Mouse (Mus musculus) myocyte (in vitro differentiated cells): Measurements from ENCODE around the gene Pramef6. TPM values are rescaled to one million over a fixed set of nuclear protein-coding genes. Genes with fewer than 3 reads are reported as not detected.
"Not testable (repeated sequence)": the region's sequence is repeated elsewhere in the genome, so short reads cannot be mapped to it uniquely, and the experiment has no call there.

ENCODE experiments used
- H3K27me3 ChIP-seq: one replicate; pipeline ENCODE4 v1.6.1; 2011; ENCODE audit not compliant: control insufficient read depth, insufficient read depth, insufficient read length
- H3K36me3 ChIP-seq: one replicate; pipeline ENCODE4 v1.6.1; 2011; ENCODE audit not compliant: control insufficient read depth, insufficient read depth
- H3K4me2 ChIP-seq: one replicate; pipeline ENCODE4 v1.6.1; 2011; ENCODE audit warnings: low read depth, control low read depth
- H3K4me3 ChIP-seq: one replicate; pipeline ENCODE4 v1.5.1; 2011; ENCODE audit warnings: mild to moderate bottlenecking, control low read depth, moderate library complexity
- H3K79me2 ChIP-seq: one replicate; pipeline ENCODE4 v1.6.1; 2011; ENCODE audit not compliant: control insufficient read depth, insufficient read depth
- H3ac ChIP-seq: one replicate; pipeline ENCODE4 v1.6.1; 2011; ENCODE audit not compliant: control insufficient read depth, insufficient read length
- polyA plus RNA-seq: library from polyadenylated mRNA; unstranded; fragments of >200 nt; fragmentation: generic; extraction: Trizol; gene quantifications from one replicate; pipeline ENCODE4 v1.2.1, GENCODE M21; 2012; ENCODE audit warnings: missing spikeins

Pramef6 gene
- not detected for polyA plus RNA-seq

- H3K36me3 ChIP-seq, H3K79me2 ChIP-seq, H3ac ChIP-seq, H3K4me3 ChIP-seq, H3K27me3 ChIP-seq, H3K4me2 ChIP-seq: not testable (repeated sequence)
Observed at GRCm38 (mm10) chr4:143900280-143900679, at the start of gene Pramef6. Gene Pramef6, minus strand, starts transcription at chr4:143900380.

DNA sequence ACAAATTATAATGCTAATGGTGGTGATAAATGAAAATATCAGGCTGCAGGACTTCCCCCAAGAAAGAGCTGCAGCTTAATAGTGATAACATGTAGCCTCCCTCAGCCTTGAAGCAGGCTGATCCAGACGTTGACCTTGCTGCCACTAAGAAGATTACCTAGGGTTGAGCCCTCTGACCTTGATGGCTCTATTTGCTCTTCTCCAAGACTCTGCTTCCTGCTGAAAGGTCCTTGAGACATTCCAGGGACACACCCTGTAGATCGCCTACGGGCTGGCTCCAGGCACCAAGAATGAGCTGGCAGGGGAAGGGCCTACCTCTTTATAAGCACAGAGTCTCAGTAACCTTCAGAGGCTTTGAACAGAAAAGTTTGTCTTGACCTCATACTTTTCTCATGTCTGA, 5.8 kb downstream of the Pramef6 start:
- H3K79me2 ChIP-seq, H3K4me3 ChIP-seq, H3K4me2 ChIP-seq, H3ac ChIP-seq, H3K27me3 ChIP-seq, H3K36me3 ChIP-seq: not testable (repeated sequence)

DNA sequence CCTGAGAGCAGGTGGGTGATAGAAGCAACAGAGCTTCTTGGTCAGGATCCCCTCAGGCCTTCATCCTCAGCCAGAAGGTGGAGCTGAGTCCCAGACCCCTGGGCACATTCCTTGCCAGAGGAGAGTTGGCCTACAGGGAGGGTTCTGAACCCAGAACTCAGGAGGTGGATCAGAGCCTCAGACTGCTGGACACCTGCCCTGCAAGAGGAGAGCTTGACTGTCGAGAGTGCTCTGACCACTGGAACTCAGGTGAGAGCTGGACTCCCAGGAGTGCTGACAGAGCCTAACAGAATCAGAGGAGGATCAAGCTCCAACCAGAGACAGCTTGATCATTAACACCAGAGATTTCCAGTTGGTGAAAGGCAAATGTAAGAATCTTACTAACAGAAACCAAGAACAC, 17.8 kb downstream of the Pramef6 start:
- not testable (repeated sequence) for H3K4me2 ChIP-seq, H3K4me3 ChIP-seq, H3K27me3 ChIP-seq, H3ac ChIP-seq, H3K36me3 ChIP-seq, H3K79me2 ChIP-seq

DNA sequence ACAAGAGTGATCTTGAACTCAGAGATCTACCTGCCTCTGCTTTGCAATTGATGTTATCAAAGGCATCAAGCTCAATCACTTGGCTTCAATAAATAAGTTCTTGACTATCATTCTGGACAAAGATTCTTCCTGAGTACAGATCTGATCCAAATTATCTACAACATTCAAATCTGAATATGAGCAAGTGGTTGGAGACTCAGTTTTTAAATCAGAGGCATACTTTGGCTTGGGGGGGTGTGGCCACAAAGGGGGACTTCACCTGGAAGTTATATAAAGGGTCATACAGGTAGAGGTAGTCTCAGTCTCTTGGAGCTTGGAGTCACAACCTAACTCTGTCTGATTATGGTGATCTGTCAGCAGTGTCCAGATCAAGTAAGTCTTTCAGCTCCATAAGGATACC, 54.0 kb downstream of the Pramef6 start, which contains the start of gene Gm13103:
Gm13103 (plus strand) TSS at position 301 of the 400 bp plus-strand sequence.
- not testable (repeated sequence) for H3K4me2 ChIP-seq, H3K36me3 ChIP-seq, H3K27me3 ChIP-seq, H3K79me2 ChIP-seq, H3ac ChIP-seq, H3K4me3 ChIP-seq

Other genes with a start within 250 kb of the Pramef6 start
- gene Gm13088, start 243.1 kb downstream of the Pramef6 start, polyA plus RNA-seq = not detected
- not detected for gene Gm13089, start 197.7 kb downstream of the Pramef6 start, polyA plus RNA-seq
- gene Gm13078, start 180.9 kb downstream of the Pramef6 start, polyA plus RNA-seq = not detected
- gene Gm13023, start 111.0 kb downstream of the Pramef6 start, polyA plus RNA-seq = not detected
- not detected for gene Gm13084, start 84.3 kb downstream of the Pramef6 start, polyA plus RNA-seq
- not detected for gene Gm13103, start 53.9 kb downstream of the Pramef6 start, polyA plus RNA-seq
- not detected for gene Pramef25, start 50.6 kb upstream of the Pramef6 start, polyA plus RNA-seq
- not detected for gene Gm13101, start 66.6 kb upstream of the Pramef6 start, polyA plus RNA-seq
- not detected for gene Pramef17, start 94.0 kb upstream of the Pramef6 start, polyA plus RNA-seq
- not detected for gene Pramel4, start 158.7 kb upstream of the Pramef6 start, polyA plus RNA-seq
- gene Gm13102, start 206.1 kb upstream of the Pramef6 start, polyA plus RNA-seq = not detected